ENCODE assay signal across 24 mouse cellular contexts in the genomic region with DNA sequence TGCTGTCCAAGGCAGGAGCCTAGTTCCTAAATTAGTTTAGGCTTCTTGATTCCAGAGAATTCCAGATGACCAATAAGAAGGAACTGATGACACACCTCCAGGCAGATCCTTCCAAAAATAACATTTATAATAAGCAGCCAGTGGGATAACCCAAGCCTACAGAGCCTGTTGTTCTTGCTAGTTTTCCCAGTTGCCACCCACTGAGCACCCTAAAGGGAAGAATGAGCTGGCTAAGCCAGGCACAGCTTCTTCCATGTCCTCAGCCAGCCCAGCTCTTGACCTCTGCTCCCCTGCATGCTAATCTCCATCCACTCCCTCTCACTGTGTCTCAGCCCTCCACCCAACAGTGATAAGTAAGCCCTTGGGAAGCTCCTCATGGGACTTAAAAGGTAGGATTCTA. TPM values are rescaled to one million over a fixed set of nuclear protein-coding genes. Genes with fewer than 3 reads are reported as not detected.
A peak's percentile ranks its signal among the peaks of the same experiment; 100 is the strongest.
DNase-seq lines count a peak whose midpoint lies in the region; ATAC-seq and TF ChIP-seq lines count a peak whose summit lies in the region.
"Had no signal": no experiment of that assay in that cellular context is flagged by ENCODE, and none has a peak within 500 bp of the region (broad histone marks: within the 10 kb centered on the region; RNA-seq: fewer than 3 reads in every experiment).

No protein-coding gene starts in this region.

- H3K27ac ChIP-seq in midbrain, embryonic 10.5 days (replicated peaks) = no peak overlapping the region
- H3K27ac ChIP-seq in midbrain, embryonic 13.5 days = no peak overlapping the region
- no peak overlapping the region for H3K27ac ChIP-seq in layer of hippocampus, adult 2 months
- H3K27ac ChIP-seq: embryonic facial prominence, embryonic 15.5 days; forebrain, embryonic 10.5 days; hindbrain, postnatal 0 days; left cerebral cortex, adult 2 months; stomach, embryonic 15.5 days had no signal

- TF ChIP-seq CTCF in layer of hippocampus, adult 2 months (conservative IDR thresholded peaks at IDR 0.05) = no peak

- DNase-seq in heart, adult 11 months = peak; percentile 96
- DNase-seq in heart, postnatal 14 days = no peak
- DNase-seq in midbrain, embryonic 10.5 days (ENCODE audit: low spot score) = peak; percentile 25
- DNase-seq in 3T3-L1 (ENCODE audit: low read depth, low spot score) = peak; percentile 56
- peak; percentile 25 for DNase-seq in adipocyte (ENCODE audit: low spot score)
- DNase-seq in layer of hippocampus, adult 2 months (ENCODE audit: low spot score in 2 of 2) = no peak
- DNase-seq in kidney, postnatal 4 days = no peak
- DNase-seq: adrenal gland, postnatal 14 days; B cell, adult 2 months; cerebellum, postnatal 36 days; gastrocnemius, postnatal 14 days; kidney, adult 2 months; kidney, postnatal 25 days; layer of hippocampus, adult 9-11 months; lung, adult 2 months; lung, postnatal 36 days had no signal

- H3K9ac ChIP-seq in midbrain, embryonic 13.5 days (replicated peaks) = no peak overlapping the region
- H3K9ac ChIP-seq: embryonic facial prominence, embryonic 15.5 days; stomach, embryonic 15.5 days had no signal

- peaks cover 10% of the 10 kb centered on the region for H3K4me1 ChIP-seq in midbrain, embryonic 10.5 days
- no peaks in the 10 kb centered on the region for H3K4me1 ChIP-seq in midbrain, embryonic 13.5 days (replicated peaks)
- H3K4me1 ChIP-seq: embryonic facial prominence, embryonic 15.5 days had no signal

- intact Hi-C loops in heart, postnatal 14 days (cut with DNase I) = loop anchor here (5.0 kb wide), 1 partner anchor 52 kb away; a partner anchor contains a TSS

- H3K27me3 ChIP-seq in midbrain, embryonic 10.5 days (ENCODE audit: low read depth, poor library complexity, severe bottlenecking) = peaks cover 12% of the 10 kb centered on the region
- no peaks in the 10 kb centered on the region for H3K27me3 ChIP-seq in midbrain, embryonic 13.5 days
- H3K27me3 ChIP-seq: embryonic facial prominence, embryonic 15.5 days; stomach, embryonic 15.5 days had no signal

- no peak overlapping the region for H3K4me2 ChIP-seq in midbrain, embryonic 13.5 days (replicated peaks)
- H3K4me2 ChIP-seq: embryonic facial prominence, embryonic 15.5 days; liver, embryonic 11.5 days; stomach, embryonic 15.5 days had no signal

- ATAC-seq in midbrain, embryonic 13.5 days = no peak
- ATAC-seq: activated CD4-positive, CD25-positive, alpha-beta regulatory T cell, adult 4 months; hindbrain, postnatal 0 days had no signal

- H3K4me3 ChIP-seq in midbrain, embryonic 10.5 days = no peak overlapping the region
- H3K4me3 ChIP-seq in midbrain, embryonic 13.5 days (replicated peaks) = no peak overlapping the region
- H3K4me3 ChIP-seq in layer of hippocampus, adult 2 months = no peak overlapping the region
- H3K4me3 ChIP-seq: embryonic facial prominence, embryonic 15.5 days; forebrain, embryonic 10.5 days; left cerebral cortex, adult 2 months; stomach, embryonic 15.5 days had no signal

- no peaks in the 10 kb centered on the region for H3K36me3 ChIP-seq in midbrain, embryonic 10.5 days
- H3K36me3 ChIP-seq in midbrain, embryonic 13.5 days = no peaks in the 10 kb centered on the region
- H3K36me3 ChIP-seq: forebrain, embryonic 10.5 days had no signal

- H3K9me3 ChIP-seq in midbrain, embryonic 10.5 days (replicated peaks) = no peaks in the 10 kb centered on the region
- no peaks in the 10 kb centered on the region for H3K9me3 ChIP-seq in midbrain, embryonic 13.5 days
- H3K9me3 ChIP-seq: embryonic facial prominence, embryonic 15.5 days; forebrain, embryonic 10.5 days; stomach, embryonic 15.5 days had no signal

RNA-seq across cellular contexts. Expression of a gene that starts 51.4 kb away (rescaled TPM):
- total RNA-seq in heart, postnatal 14 days (2021) = 10 to 100 TPM; 13.5 to 15.0 TPM
- 2.9 and 3.4 TPM in 2 replicates for polyA plus RNA-seq in midbrain, embryonic 10.5 days (2016; fragmentation: Nextera tagmentation; extraction: Ambion mirVana)
- polyA plus RNA-seq in midbrain, embryonic 13.5 days (2015; fragmentation: Nextera tagmentation; extraction: Ambion mirVana) = 1.5 and 2.1 TPM in 2 replicates
- total RNA-seq in layer of hippocampus, adult 2 months (2021) = 1 to 10 TPM; 3.1 to 3.2 TPM

Comparison
In these comparisons a context has a peak if more than half of its experiments do, and no peak if none do; other contexts are left out.
1. DNase-seq: peak in heart, adult 11 months (single experiment), midbrain, embryonic 10.5 days (single experiment), 3T3-L1 (single experiment) and adipocyte (single experiment); none in heart, postnatal 14 days (0 of 2), layer of hippocampus, adult 2 months (0 of 2) and kidney, postnatal 4 days (0 of 2).